Mouse (Mus musculus): Measurements from ENCODE around the gene Fibcd1. TPM values are rescaled to one million over a fixed set of nuclear protein-coding genes. Genes with fewer than 3 reads are reported as not detected.

The Fibcd1 gene
- total and polyA plus RNA-seq, 3 experiments: not detected

DNA sequence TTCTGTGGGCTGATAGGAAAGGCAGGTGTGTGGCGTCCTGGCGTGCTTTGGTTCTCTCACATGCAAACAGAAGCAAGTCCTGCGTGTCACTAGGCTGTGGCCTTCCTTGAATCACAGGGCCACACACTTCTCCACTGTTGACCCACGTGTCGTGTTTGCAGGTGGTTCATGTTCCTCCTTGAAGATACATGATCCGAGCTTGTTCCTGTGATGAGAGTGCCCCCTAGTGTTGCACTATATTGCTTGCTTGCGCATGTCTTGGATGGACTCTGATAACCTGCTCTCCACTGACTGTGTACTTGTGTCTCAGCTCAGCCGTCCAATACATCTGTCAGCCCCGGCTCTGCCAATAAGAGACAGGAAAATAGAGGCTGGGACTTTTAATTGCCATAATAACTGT is 60.7 kb downstream of the Fibcd1 start (continued):
- no peak for TF ChIP-seq ELF1 (IDR thresholded peaks at IDR 0.05; ENCODE audit: low read depth, low read length)

DNA sequence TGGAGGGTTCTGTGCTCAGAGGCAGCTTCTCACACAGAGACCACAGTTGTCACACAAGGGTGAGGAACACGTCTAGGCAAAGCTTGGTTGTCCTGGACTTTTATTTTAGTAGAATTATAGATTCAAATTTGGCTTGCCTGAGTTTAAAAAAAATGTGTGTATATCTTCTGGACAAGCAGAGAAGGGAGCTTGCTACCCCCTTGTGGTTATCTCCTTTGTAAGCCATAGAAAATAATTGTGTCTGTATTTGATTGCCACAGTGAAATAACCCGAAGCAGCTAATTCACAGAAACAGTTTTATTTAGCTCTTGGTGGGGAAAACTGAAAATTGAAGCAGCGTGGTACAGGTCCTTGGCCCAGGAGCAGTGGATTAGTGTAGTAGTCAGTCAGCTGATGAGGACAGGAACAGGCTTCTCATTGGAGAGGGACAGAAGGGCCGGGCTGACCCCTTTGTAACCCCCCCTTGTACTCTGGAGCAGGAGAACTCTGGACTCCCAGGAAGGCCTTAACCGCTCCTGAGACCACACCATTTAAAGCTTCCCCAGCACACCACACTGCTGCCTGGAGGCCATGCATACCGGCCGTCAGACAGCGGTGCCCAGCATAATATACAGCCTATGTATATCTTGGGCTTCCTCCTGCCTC is 62.7 kb downstream of the Fibcd1 start:
- no peaks in the 10 kb centered on the region for H3K4me1 ChIP-seq (ENCODE audit: control insufficient read depth in 1 of 2, insufficient read depth in 2 of 2, low read length in 2 of 2)
- no peaks in the 10 kb centered on the region for H3K27me3 ChIP-seq (ENCODE audit: control insufficient read depth in 1 of 2, insufficient read depth in 2 of 2, low read length in 2 of 2)
- peak; percentile 24; the same call in 1 of the 2 replicates for TF ChIP-seq SMC3 (IDR thresholded peaks at IDR 0.05; ENCODE audit: low read depth, low read length)
- no peak for TF ChIP-seq TBP (IDR thresholded peaks at IDR 0.05; ENCODE audit: low read depth, low read length)
- TF ChIP-seq CHD2 (IDR thresholded peaks at IDR 0.05; ENCODE audit: low read length): no peak
- 0 out of 2 replicates have a peak, but pooled peaks have one; percentile 1 for TF ChIP-seq RAD21 (IDR thresholded peaks at IDR 0.05; ENCODE audit: low read depth, low read length)
- peak in 1 of 3 experiments; percentile 9; a peak in 1 of 6 replicates for TF ChIP-seq CTCF (IDR thresholded peaks at IDR 0.05 in 2 of 3, conservative IDR thresholded peaks at IDR 0.05 in 1 of 3; ENCODE audit: control insufficient read depth in 1 of 3, insufficient read depth in 1 of 3, low read depth in 2 of 3, low read length in 3 of 3, poor library complexity in 1 of 3, severe bottlenecking in 1 of 3)
- TF ChIP-seq MAZ (IDR thresholded peaks at IDR 0.05; ENCODE audit: low read depth, low read length): no peak
- no peak overlapping the region for H3K27ac ChIP-seq (ENCODE audit: control insufficient read depth, low read depth, low read length)
- H3K36me3 ChIP-seq (ENCODE audit: control insufficient read depth in 1 of 2, insufficient read depth in 2 of 2, low read length in 2 of 2): no peaks in the 10 kb centered on the region; a peak in 2 of 4 replicates
- no peak overlapping the region for H3K9ac ChIP-seq (ENCODE audit: control insufficient read depth, low read depth, low read length, poor library complexity, severe bottlenecking)
- no peak overlapping the region for H3K4me3 ChIP-seq (ENCODE audit: control insufficient read depth in 1 of 2, insufficient read depth in 1 of 2, low read depth in 2 of 2, low read length in 2 of 2)
- DNase-seq (ENCODE audit: low read depth, low spot score): no peak
- no peaks in the 10 kb centered on the region for H3K9me3 ChIP-seq (replicated peaks; ENCODE audit: insufficient read depth, low read length)
- H3K79me2 ChIP-seq (ENCODE audit: control insufficient read depth, insufficient read depth, low read length, poor library complexity): no peaks in the 10 kb centered on the region

DNA sequence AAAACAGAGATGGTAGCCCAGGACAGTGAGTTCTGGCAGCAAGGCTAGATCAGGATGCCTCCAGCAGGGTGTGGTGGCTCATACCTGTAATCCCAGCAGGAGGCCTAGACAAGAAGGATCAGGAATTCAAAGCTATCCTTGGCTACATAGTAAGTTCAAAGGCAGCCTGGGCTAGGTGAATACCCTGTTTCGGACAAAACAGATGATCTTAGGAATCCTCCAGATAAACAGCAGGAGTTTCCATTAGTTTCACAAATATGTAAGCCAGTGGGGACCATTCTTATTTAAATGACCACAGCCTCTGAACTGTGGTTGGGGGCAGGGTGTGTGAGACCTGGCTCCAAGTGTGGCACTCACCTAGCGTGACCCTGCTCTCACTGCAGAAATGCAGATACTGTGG is 66.5 kb downstream of the Fibcd1 start:
- Histone ChIP-seq H3K27me3 (ENCODE audit: control insufficient read depth in 1 of 2, insufficient read depth in 2 of 2, low read length in 2 of 2) (no peaks in the 10 kb centered on the region), H3K4me1 (ENCODE audit: control insufficient read depth in 1 of 2, insufficient read depth in 2 of 2, low read length in 2 of 2) (no peaks in the 10 kb centered on the region), H3K9me3 (replicated peaks; ENCODE audit: insufficient read depth, low read length) (no peaks in the 10 kb centered on the region), H3K9ac (ENCODE audit: control insufficient read depth, low read depth, low read length, poor library complexity, severe bottlenecking) (no peak overlapping the region), H3K4me3 (ENCODE audit: control insufficient read depth in 1 of 2, insufficient read depth in 1 of 2, low read depth in 2 of 2, low read length in 2 of 2) (no peak overlapping the region), H3K27ac (ENCODE audit: control insufficient read depth, low read depth, low read length) (no peak overlapping the region), H3K36me3 (ENCODE audit: control insufficient read depth in 1 of 2, insufficient read depth in 2 of 2, low read length in 2 of 2) (no peaks in the 10 kb centered on the region; a peak in 2 of 4 replicates), H3K79me2 (ENCODE audit: control insufficient read depth, insufficient read depth, low read length, poor library complexity) (no peaks in the 10 kb centered on the region)
- TF ChIP-seq UBTF (IDR thresholded peaks at IDR 0.05; ENCODE audit: borderline replicate concordance, insufficient read depth, low read depth, low read length): no peak
- no peak for TF ChIP-seq POLR2A (IDR thresholded peaks at IDR 0.05; ENCODE audit: control insufficient read depth in 1 of 2, insufficient read depth in 1 of 2, low read depth in 1 of 2, low read length in 2 of 2, poor library complexity in 1 of 2)
- no peak for TF ChIP-seq ZKSCAN1 (IDR thresholded peaks at IDR 0.05; ENCODE audit: low read depth, low read length)
- TF ChIP-seq SIN3A (IDR thresholded peaks at IDR 0.05; ENCODE audit: low read length): no peak
- no peak for TF ChIP-seq ZC3H11A (IDR thresholded peaks at IDR 0.05; ENCODE audit: low read depth, low read length)
- TF ChIP-seq MAX (IDR thresholded peaks at IDR 0.05; ENCODE audit: low read length): no peak
- no peak for TF ChIP-seq ETS1 (IDR thresholded peaks at IDR 0.05; ENCODE audit: low read depth, low read length)
- no peak for TF ChIP-seq BHLHE40 (IDR thresholded peaks at IDR 0.05; ENCODE audit: borderline replicate concordance, low read depth, low read length)
- no peak for TF ChIP-seq ZNF384 (IDR thresholded peaks at IDR 0.05; ENCODE audit: low read depth, low read length)
- no peak for TF ChIP-seq TBP (IDR thresholded peaks at IDR 0.05; ENCODE audit: low read depth, low read length)
- TF ChIP-seq MAZ (IDR thresholded peaks at IDR 0.05; ENCODE audit: low read depth, low read length): no peak
- no peak for TF ChIP-seq MYB (IDR thresholded peaks at IDR 0.05; ENCODE audit: low read depth, low read length)
- no peak for TF ChIP-seq MAFK (IDR thresholded peaks at IDR 0.05; ENCODE audit: borderline replicate concordance, low read depth, low read length)
- TF ChIP-seq MXI1 (IDR thresholded peaks at IDR 0.05; ENCODE audit: low read depth, low read length): no peak
- TF ChIP-seq GABPA (IDR thresholded peaks at IDR 0.05; ENCODE audit: low read depth, low read length): no peak
- no peak for TF ChIP-seq USF2 (IDR thresholded peaks at IDR 0.05; ENCODE audit: borderline replicate concordance in 1 of 2, insufficient read depth in 1 of 2, low read depth in 1 of 2, low read length in 2 of 2)
- no peak for TF ChIP-seq NELFE (IDR thresholded peaks at IDR 0.05; ENCODE audit: low read depth, low read length)
- no peak for DNase-seq (ENCODE audit: low read depth, low spot score)

Measured in MEL (cell line).